In genomic region chr3:30366621-30367020, GRCm38 (mm10) we compare ENCODE assay signal across 16 mouse cellular contexts.
DNase-seq lines count a peak whose midpoint lies in the region; ATAC-seq and TF ChIP-seq lines count a peak whose summit lies in the region.
"Had no signal": no experiment of that assay in that cellular context is flagged by ENCODE, and none has a peak within 500 bp of the region (broad histone marks: within the 10 kb centered on the region; RNA-seq: fewer than 3 reads in every experiment).

No protein-coding gene starts in this region.

- no peak overlapping the region for H3K27ac ChIP-seq in heart, adult 2 months
- H3K27ac ChIP-seq in heart, embryonic 10.5 days = no peak overlapping the region
- H3K27ac ChIP-seq in neural tube, embryonic 15.5 days (replicated peaks) = no peak overlapping the region
- H3K27ac ChIP-seq: hindbrain, embryonic 14.5 days; limb, embryonic 15.5 days; neural tube, embryonic 12.5 days had no signal

- H3K9ac ChIP-seq in heart, adult 2 months (ENCODE audit: low read depth, low read length) = no peak overlapping the region
- no peak overlapping the region for H3K9ac ChIP-seq in neural tube, embryonic 15.5 days (replicated peaks)
- H3K9ac ChIP-seq: hindbrain, embryonic 14.5 days; limb, embryonic 15.5 days; lung, embryonic 14.5 days; neural tube, embryonic 12.5 days had no signal

- no peak for TF ChIP-seq CTCF in heart, adult 2 months (IDR thresholded peaks at IDR 0.05)

- H3K79me2 ChIP-seq in heart, adult 2 months (replicated peaks; ENCODE audit: control insufficient read depth, insufficient read depth, low read length) = no peaks in the 10 kb centered on the region

- ATAC-seq in neural tube, embryonic 15.5 days (ENCODE audit: low FRiP score) = no peak
- ATAC-seq: CD4-positive, CD25-positive, alpha-beta regulatory T cell, adult 4 months; forebrain, embryonic 14.5 days had no signal

- H3K4me3 ChIP-seq in heart, adult 2 months = no peak overlapping the region
- H3K4me3 ChIP-seq in heart, embryonic 10.5 days = no peak overlapping the region
- no peak overlapping the region for H3K4me3 ChIP-seq in neural tube, embryonic 15.5 days (replicated peaks)
- H3K4me3 ChIP-seq: limb, embryonic 15.5 days; neural tube, embryonic 12.5 days had no signal

- TF ChIP-seq POLR2A in heart, adult 2 months (IDR thresholded peaks at IDR 0.05; ENCODE audit: insufficient read depth, low read depth, low read length) = no peak

- intact Hi-C loops in heart, adult 2 months (cut with DNase I) = loop anchor here (5.0 kb wide), 1 partner anchor 151 kb away; no protein-coding TSS in a partner anchor
- intact Hi-C loops in left cerebral cortex, postnatal 4 days (cut with DNase I) = no loop called here

- TF ChIP-seq EP300 in heart, adult 2 months (IDR thresholded peaks at IDR 0.05; ENCODE audit: insufficient read depth, low read depth, low read length) = no peak

- peaks cover 2% of the 10 kb centered on the region; the same call in 1 of the 2 replicates for H3K4me1 ChIP-seq in heart, adult 2 months (ENCODE audit: control insufficient read depth, insufficient read depth, low read length)
- peaks cover 12% of the 10 kb centered on the region for H3K4me1 ChIP-seq in heart, embryonic 10.5 days
- no peaks in the 10 kb centered on the region for H3K4me1 ChIP-seq in neural tube, embryonic 15.5 days
- H3K4me1 ChIP-seq: limb, embryonic 15.5 days; neural tube, embryonic 12.5 days had no signal

- DNase-seq in heart, adult 2 months = peak; percentile 25 to 37
- DNase-seq in heart, embryonic 10.5 days (ENCODE audit: low spot score) = no peak
- peak; percentile 73 for DNase-seq in Muller cell, postnatal 12 days (ENCODE audit: inconsistent ontology term)
- DNase-seq in adrenal gland, postnatal 25 days = peak; percentile 11
- DNase-seq in lung, postnatal 25 days (ENCODE audit: low spot score) = peak; percentile 18
- no peak for DNase-seq in left cerebral cortex, postnatal 4 days
- DNase-seq: cerebellum, adult 9-11 months; kidney, adult 11 months; kidney, postnatal 10 days; lung, embryonic 14.5 days had no signal

- no peaks in the 10 kb centered on the region for H3K36me3 ChIP-seq in heart, adult 2 months (ENCODE audit: control insufficient read depth, insufficient read depth, low read length)
- no peaks in the 10 kb centered on the region for H3K36me3 ChIP-seq in heart, embryonic 10.5 days
- H3K36me3 ChIP-seq in neural tube, embryonic 15.5 days = no peaks in the 10 kb centered on the region
- H3K36me3 ChIP-seq: limb, embryonic 15.5 days; neural tube, embryonic 12.5 days had no signal

- 75% methylated on average over 7 of the region's 7 CpGs for WGBS in heart, adult 2 months
- WGBS in heart, embryonic 10.5 days = 90% methylated on average over 7 of the region's 7 CpGs
- WGBS in neural tube, embryonic 15.5 days = 92% methylated on average over 7 of the region's 7 CpGs

- no peaks in the 10 kb centered on the region for H3K27me3 ChIP-seq in heart, adult 2 months (ENCODE audit: control insufficient read depth, insufficient read depth, low read length)
- H3K27me3 ChIP-seq in heart, embryonic 10.5 days (ENCODE audit: insufficient read depth, poor library complexity, severe bottlenecking) = no peaks in the 10 kb centered on the region
- no peaks in the 10 kb centered on the region for H3K27me3 ChIP-seq in neural tube, embryonic 15.5 days (replicated peaks)
- H3K27me3 ChIP-seq: limb, embryonic 15.5 days; neural tube, embryonic 12.5 days had no signal

- H3K9me3 ChIP-seq in heart, embryonic 10.5 days = no peaks in the 10 kb centered on the region
- no peaks in the 10 kb centered on the region for H3K9me3 ChIP-seq in neural tube, embryonic 15.5 days (replicated peaks)
- H3K9me3 ChIP-seq: limb, embryonic 15.5 days; neural tube, embryonic 12.5 days had no signal

- H3K4me2 ChIP-seq in neural tube, embryonic 15.5 days = no peak overlapping the region
- H3K4me2 ChIP-seq: hindbrain, embryonic 14.5 days; limb, embryonic 15.5 days; lung, embryonic 14.5 days; neural tube, embryonic 12.5 days had no signal

Comparison
In these comparisons a context has a peak if more than half of its experiments do, and no peak if none do; other contexts are left out.
1. DNase-seq: peak in heart, adult 2 months (2 of 2), Muller cell, postnatal 12 days (single experiment), adrenal gland, postnatal 25 days (single experiment) and lung, postnatal 25 days (single experiment); none in heart, embryonic 10.5 days (single experiment) and left cerebral cortex, postnatal 4 days (single experiment).